Mouse (Mus musculus) ES-CJ7 (cell line): ENCODE measurements around the gene Mad1l1.
A peak's percentile ranks its signal among the peaks of the same experiment; 100 is the strongest.

Source experiments
- DNase-seq: peaks from one replicate; pipeline ENCODE4 v3.0.0; 2011; ENCODE audit warnings: low read depth, low spot score

The Mad1l1 gene

DNA sequence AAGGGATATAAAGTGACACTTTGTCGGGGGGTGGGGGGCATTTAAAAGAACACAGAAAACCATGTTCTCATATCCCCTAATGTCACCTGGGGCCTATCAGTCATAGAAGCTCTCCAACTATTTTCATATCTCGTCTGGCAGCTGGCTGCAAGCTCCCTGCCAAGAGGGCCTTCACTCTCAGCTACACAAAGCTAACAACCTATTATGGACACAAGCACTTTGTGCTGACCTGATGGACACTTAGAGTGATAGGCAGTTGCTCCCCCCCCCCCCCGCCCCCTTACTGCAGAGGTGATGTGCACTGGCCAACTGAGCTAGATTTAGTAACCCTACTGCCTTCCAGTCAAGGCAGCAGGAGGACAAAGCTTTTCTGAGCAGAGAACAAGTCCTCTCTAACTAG lies 104.3 kb downstream of the Mad1l1 start:
- no peak for DNase-seq

- DNase-seq = no peak
Measured at GRCm38 (mm10) chr5:140215471-140216087, 105.8 kb downstream of the Mad1l1 start.

GRCm38 (mm10) chr5:140213001-140213400 lies 108.4 kb downstream of the Mad1l1 start:
- DNase-seq = no peak

GRCm38 (mm10) chr5:140210417-140211184 lies 110.8 kb downstream of the Mad1l1 start:
- no peak for DNase-seq

DNA sequence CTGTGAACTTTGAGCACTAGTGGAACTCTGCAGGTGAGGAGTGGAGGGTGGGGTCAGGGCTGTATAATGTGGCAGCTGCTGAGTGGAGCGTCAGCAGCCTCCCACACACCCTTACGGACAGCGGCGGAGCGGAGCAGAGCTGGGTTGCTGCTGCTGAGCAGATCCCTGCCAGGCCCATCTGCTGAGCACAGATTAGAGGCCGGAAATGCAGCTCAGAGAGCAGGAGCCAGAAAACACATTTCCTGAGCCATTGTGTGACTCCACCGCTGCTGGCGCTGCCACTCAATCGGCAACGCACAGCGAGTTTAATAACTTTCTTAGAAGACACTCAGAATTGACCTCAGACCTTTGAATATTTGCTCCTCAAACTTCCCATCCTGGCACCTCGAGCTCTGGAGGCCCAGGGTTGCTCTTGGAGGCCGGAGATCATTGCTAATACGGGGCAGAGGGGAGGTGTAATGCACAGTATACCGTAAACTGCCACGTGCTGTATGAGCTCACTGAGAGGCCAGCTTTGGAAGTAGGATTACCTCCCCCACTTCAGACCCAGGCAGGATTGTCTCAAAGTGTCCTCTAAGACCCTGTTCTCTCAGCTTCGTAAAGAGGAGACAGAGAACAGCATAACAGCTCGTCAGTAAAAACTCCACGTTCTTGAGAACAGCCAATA lies 112.5 kb downstream of the Mad1l1 start:
- peak; percentile 11 for DNase-seq

DNA sequence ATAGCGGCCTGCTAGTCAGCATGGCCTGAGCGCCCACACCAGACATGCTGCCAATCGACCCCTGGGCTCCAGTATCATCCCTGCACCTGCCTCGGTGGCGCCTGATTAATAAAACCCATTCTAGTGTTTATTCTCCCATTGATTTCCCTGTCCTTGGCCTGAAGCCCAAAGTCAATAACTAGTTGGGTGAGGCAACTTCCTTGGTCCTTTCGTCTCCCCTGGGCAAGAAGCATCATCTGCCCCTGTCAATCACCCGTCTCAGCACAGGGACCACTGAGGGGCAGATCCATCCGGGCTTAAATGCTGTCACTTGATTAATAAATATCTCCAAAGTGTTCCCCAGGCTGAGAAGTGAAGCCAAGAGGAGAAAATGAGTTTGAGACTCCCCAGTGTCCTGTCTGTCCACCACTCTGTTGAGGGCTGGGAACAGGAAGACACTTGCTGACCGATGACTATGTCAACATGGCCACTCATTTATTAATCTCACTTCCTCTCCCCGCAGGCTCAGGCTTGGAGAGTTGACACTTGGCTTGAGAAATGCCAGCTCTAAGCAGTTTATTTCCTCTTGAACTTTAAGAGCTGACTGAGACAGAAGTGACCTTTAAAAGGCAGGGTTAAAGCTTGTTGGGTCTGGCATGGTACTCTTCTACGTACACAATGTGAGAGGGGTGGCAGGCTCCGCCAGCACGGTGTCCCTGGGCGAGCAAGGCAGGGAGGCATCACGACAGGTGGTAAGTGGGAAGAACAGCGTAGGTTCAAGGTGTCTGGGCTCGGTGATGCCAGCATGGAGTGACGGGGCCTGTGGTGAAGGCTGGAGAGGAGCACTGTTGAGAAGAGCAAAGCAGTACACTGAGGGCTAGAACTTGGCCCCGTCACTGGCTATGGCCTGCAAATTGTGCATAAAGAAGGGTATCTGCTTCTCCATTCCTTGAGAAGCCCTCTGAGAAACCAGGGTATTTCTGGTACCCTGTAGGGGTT lies 114.3 kb downstream of the Mad1l1 start:
- DNase-seq = no peak

DNA sequence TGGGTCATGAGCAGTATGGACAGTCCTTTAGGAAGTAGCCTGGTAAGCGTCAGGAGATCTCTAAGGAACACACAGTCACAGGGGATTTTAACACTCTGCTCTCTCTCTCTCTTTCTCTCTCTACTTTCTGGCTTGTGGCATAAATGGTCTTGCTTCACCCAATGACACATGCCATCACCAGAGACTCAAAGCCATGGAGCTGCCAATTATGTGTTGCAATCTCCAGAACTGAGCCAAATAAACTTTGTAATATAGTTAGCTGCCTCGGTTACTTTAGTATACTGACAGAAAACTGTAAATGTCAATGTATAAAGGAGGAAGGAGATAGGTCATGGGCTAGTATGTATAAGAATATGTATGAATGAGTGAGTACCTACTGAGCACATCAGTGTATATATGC lies 115.4 kb downstream of the Mad1l1 start:
- DNase-seq = no peak

- no peak for DNase-seq
Measured at GRCm38 (mm10) chr5:140204465-140204864, 116.9 kb downstream of the Mad1l1 start.

- no peak for DNase-seq
Measured at GRCm38 (mm10) chr5:140204037-140204436, 117.3 kb downstream of the Mad1l1 start.

DNA sequence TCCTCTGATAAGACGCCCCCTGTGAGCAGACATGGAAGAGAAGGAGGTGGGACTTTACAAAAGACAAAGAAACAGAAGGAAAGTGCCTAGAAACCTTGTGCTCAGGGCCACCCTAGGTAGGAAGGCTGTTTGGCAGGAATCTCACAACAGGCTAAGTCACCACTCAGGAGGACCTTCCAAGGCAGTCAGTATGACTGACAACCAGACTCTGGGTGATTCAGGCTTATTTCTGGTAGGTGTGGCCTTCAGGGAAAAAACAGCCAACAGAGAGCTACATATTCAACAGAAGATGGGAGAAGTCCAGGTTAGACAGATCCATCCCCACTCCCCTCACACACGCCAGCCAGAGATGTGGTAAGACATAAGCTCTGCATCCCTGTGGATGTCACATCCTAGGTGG lies 118.9 kb downstream of the Mad1l1 start:
- no peak for DNase-seq

DNA sequence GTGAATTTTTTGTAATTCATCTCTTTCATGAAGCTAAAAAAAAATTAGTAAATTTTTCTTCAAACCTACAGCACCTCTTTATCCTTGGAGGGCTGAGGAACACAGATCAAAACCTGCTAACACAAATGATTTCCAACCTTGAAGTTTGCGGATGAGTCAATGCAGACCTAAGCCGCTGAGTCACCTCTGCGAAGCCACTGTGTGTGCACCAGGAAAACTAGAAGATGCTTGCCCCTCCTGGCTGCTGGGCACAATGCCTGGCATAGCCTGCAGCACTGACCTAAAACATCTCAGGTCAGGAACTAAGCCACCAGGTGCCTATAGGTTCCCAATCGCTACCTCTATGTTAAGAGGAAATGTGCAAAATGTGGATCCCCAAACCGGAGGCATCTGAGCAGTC lies 119.8 kb downstream of the Mad1l1 start:
- DNase-seq = no peak

DNA sequence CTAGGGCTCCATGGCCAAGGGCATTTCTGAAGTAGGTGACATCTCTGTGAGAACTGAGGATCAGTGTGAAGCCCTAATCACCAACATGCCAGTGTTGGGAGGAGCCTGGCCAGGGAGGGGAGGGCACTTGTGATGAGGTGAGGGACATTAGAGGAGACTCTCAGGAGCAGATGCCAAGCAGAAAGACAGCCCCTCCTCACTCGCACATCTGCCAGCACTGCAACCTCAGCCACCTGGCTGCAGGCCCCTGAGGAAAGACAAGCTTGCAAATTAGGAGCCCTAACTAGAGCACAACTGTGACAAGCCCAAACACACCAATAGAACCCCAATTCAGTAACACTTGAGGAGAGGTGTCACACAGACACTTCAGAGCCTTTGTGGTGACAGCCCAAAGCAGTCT lies 120.2 kb downstream of the Mad1l1 start:
- no peak for DNase-seq

GRCm38 (mm10) chr5:140197705-140198104 lies 123.6 kb downstream of the Mad1l1 start:
- DNase-seq = peak; percentile 72

DNA sequence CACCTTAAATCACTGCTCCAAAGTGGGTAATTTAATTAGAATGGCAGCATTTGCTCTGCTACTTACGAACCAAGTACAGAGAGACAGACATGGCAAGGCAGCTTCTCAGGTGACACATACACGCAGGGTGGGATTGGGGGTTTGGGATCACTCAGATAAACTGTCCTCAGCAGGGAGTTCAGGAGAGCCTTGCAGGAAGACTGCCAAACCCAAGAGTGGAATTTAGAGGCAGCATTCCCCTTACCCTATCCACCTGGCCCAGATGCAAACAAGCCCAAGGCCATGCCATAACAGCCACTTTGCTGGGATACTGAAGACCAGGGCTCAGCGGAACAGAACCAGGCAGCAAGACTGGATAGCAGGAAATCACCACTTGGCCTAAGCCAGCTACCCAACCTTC lies 124.9 kb downstream of the Mad1l1 start:
- peak; percentile 23 for DNase-seq

DNA sequence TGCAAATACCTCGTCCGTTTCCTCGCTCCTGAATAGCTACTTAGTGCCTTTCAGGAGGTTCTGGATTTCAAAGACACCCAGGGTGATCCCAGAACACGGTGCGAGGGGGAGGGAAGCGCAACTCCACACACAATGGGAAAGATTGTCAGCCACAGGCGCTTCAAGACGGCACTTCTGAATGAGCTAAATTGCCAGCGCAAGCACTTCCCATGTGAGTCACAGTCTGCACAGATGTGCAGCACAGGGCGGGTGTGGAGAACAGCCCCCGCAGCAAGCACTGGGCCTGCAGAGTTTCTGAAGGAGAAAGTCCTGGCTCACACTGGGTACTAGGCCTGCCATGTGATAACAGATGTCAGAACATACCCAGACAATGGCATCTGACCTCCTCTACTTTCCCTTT lies 127.2 kb downstream of the Mad1l1 start:
- DNase-seq = no peak

DNA sequence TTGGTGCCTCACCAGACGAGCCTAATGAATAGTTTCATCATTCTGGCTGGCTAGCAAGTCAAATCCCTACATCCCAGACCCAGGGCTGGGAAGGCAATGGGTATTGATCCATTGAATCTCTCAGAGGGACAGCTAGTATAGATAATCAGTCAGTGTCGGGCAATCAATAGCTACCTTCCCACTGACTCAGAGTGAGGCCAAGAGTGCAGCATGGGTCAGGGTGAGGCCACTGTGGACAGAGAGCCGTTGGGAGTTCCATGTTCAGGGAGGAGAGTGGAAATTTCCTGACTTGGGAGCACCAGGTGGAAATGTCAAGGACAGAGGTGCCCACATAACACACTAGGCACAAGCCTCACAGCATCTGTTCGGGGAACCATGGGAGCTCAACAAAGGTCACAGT lies 129.8 kb downstream of the Mad1l1 start:
- no peak for DNase-seq

DNA sequence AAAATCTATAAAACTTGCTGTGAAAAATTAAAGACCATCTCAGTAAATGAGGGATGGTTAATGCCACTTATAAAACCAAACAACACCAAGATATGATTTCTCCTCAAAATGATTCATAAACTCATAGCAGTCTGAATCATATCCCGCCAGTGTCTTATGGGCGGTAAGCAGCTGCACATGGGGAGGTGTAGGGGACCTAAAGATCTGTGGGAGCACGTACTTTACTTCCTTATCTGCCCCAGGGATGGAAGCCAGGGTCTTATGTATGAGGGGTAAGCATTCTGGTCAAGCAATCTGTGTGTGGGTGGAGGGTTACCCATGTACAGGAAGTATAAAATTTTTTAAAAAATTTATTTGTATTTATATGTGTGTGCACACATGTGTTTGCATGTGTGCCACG lies 135.0 kb downstream of the Mad1l1 start:
- no peak for DNase-seq

- no peak for DNase-seq
Measured at GRCm38 (mm10) chr5:140185757-140186156, 135.6 kb downstream of the Mad1l1 start.

DNA sequence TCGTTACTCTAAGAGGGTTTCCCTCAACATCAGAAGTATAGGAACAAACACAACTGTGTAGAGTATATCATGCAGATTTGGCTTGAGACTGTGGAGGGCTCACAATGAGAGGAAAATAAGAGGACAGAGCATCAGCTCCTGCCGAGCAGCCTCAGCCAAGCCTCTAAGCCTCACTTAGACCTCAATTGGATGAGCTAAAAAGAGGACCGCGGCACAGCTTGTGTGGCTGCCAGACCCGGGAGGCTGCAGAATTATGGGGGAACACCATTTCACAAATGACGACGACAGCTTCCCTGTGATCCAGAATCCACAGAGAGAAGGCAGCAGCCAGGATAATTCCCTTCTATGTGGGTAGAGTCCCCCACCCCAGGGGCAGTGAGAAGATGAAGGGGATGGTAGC lies 138.0 kb downstream of the Mad1l1 start:
- no peak for DNase-seq

DNA sequence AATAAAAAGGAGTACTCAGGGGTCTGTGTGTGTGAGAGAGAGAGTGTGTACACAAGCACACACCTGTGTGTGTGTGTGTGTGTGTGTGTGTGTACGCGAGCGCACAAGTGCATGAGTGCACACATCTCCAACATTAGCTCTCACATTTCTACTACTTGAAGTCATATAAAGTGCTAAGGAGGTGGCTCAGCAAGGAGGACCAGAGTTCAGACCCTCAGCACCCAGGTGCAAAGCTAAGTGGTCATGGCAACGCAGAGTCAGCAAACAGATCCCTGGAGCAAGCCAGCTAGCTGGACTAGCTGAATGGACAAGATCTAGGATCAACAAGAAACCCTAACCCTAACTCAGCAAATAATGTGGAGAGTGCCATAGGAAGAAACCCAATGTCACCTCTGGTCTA lies 139.0 kb downstream of the Mad1l1 start:
- no peak for DNase-seq

- no peak for DNase-seq
Measured at GRCm38 (mm10) chr5:140180016-140180415, 141.3 kb downstream of the Mad1l1 start.
